Mouse (Mus musculus): Measurements from ENCODE around the gene Klhl2. TPM values are rescaled to one million over a fixed set of nuclear protein-coding genes. Genes with fewer than 3 reads are reported as not detected.

The Klhl2 gene
- polyA plus RNA-seq, 1 experiment from 2014 or later: 6.7 TPM

- Histone ChIP-seq H3K9ac (replicated peaks; ENCODE audit: low read length) (no peak overlapping the region), H3K9me3 (ENCODE audit: low read length) (no peaks in the 10 kb centered on the region), H3K4me1 (ENCODE audit: insufficient read depth, low read length) (peaks cover 39% of the 10 kb centered on the region), H3K4me2 (replicated peaks; ENCODE audit: low read depth, low read length) (peak overlapping the region; percentile 82), H3K27me3 (ENCODE audit: insufficient read depth, low read length) (no peaks in the 10 kb centered on the region), H3K4me3 (ENCODE audit: low read length) (no peak overlapping the region), H3K36me3 (ENCODE audit: insufficient read depth, low read length) (no peaks in the 10 kb centered on the region), H3K27ac (ENCODE audit: low read length) (no peak overlapping the region)
- ATAC-seq (ENCODE audit: low FRiP score, low TSS enrichment): no peak
- WGBS: 16% methylated on average over 2 of the region's 2 CpGs
These were observed 2.2 kb downstream of the Klhl2 start for GRCm38 (mm10) chr8:64847650-64848049.

GRCm38 (mm10) chr8:64847241-64847640 lies 2.6 kb downstream of the Klhl2 start:
- no peak overlapping the region for H3K9ac ChIP-seq (replicated peaks; ENCODE audit: low read length)
- 64% methylated on average over 2 of the region's 2 CpGs for WGBS
- no peak overlapping the region for H3K4me3 ChIP-seq (ENCODE audit: low read length)
- no peak for ATAC-seq (ENCODE audit: low FRiP score, low TSS enrichment)
- no peaks in the 10 kb centered on the region for H3K27me3 ChIP-seq (ENCODE audit: insufficient read depth, low read length)
- no peak overlapping the region for H3K27ac ChIP-seq (ENCODE audit: low read length)
- no peak overlapping the region for H3K4me2 ChIP-seq (replicated peaks; ENCODE audit: low read depth, low read length)
- H3K36me3 ChIP-seq (ENCODE audit: insufficient read depth, low read length): no peaks in the 10 kb centered on the region
- no peaks in the 10 kb centered on the region for H3K9me3 ChIP-seq (ENCODE audit: low read length)
- peaks cover 39% of the 10 kb centered on the region for H3K4me1 ChIP-seq (ENCODE audit: insufficient read depth, low read length)

GRCm38 (mm10) chr8:64845314-64845713 lies 4.5 kb downstream of the Klhl2 start:
- no peak for ATAC-seq (ENCODE audit: low FRiP score, low TSS enrichment)
- H3K4me2 ChIP-seq (replicated peaks; ENCODE audit: low read depth, low read length): no peak overlapping the region
- WGBS: 79% methylated on average over 7 of the region's 7 CpGs
- H3K9ac ChIP-seq (replicated peaks; ENCODE audit: low read length): no peak overlapping the region
- H3K9me3 ChIP-seq (ENCODE audit: low read length): no peaks in the 10 kb centered on the region
- no peak overlapping the region for H3K4me3 ChIP-seq (ENCODE audit: low read length)
- H3K36me3 ChIP-seq (ENCODE audit: insufficient read depth, low read length): no peaks in the 10 kb centered on the region
- H3K27me3 ChIP-seq (ENCODE audit: insufficient read depth, low read length): no peaks in the 10 kb centered on the region
- peaks cover 39% of the 10 kb centered on the region for H3K4me1 ChIP-seq (ENCODE audit: insufficient read depth, low read length)
- no peak overlapping the region for H3K27ac ChIP-seq (ENCODE audit: low read length)

DNA sequence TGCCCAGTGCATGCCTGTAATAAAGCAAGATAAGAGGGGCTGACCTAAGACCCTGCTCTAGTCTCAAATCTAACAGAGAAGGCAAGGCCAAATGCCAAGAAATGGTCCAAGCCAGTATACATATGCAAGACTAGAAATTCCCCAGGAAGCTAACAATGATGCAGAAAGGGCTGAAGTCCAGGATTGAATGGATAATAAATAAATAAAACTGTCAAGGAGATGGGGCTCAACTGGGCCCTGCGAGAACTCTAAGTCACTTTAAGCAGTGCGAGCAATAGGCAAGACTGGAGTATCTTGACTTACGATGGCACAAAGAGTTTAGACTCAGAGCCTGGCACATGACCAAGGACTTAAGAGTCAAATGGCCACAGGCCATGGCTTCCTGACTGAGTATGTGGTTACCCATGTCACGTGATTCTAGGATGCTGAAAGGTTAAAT lies 5.8 kb downstream of the Klhl2 start:
- Histone ChIP-seq H3K27ac (ENCODE audit: low read length) (no peak overlapping the region), H3K36me3 (ENCODE audit: insufficient read depth, low read length) (no peaks in the 10 kb centered on the region), H3K27me3 (ENCODE audit: insufficient read depth, low read length) (no peaks in the 10 kb centered on the region), H3K4me2 (replicated peaks; ENCODE audit: low read depth, low read length) (no peak overlapping the region), H3K9ac (replicated peaks; ENCODE audit: low read length) (no peak overlapping the region), H3K9me3 (ENCODE audit: low read length) (no peaks in the 10 kb centered on the region), H3K4me3 (ENCODE audit: low read length) (no peak overlapping the region), H3K4me1 (ENCODE audit: insufficient read depth, low read length) (peaks cover 38% of the 10 kb centered on the region)
- peak; percentile 47 for ATAC-seq (ENCODE audit: low FRiP score, low TSS enrichment)
- 55% methylated on average over 4 of the region's 4 CpGs for WGBS

DNA sequence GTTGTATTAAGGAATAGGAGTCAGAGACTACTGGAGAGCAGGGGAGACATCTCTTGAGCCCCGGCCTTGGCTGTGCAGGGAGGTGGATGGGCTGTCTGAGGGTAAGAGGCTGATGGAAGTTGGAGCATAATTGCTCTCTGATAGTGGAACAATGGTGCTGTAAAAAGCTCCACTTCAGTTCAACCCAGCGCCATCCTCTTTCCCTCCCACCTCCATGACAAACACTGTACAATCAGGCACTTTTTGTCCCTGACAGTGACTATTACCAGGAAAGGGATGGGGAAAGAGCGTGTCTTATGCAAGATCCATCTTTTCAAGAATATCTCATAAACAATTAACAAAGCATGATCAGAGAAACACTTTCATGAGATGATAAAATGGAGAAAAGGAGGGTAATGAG lies 6.6 kb downstream of the Klhl2 start:
- 75% methylated on average over 3 of the region's 3 CpGs for WGBS

DNA sequence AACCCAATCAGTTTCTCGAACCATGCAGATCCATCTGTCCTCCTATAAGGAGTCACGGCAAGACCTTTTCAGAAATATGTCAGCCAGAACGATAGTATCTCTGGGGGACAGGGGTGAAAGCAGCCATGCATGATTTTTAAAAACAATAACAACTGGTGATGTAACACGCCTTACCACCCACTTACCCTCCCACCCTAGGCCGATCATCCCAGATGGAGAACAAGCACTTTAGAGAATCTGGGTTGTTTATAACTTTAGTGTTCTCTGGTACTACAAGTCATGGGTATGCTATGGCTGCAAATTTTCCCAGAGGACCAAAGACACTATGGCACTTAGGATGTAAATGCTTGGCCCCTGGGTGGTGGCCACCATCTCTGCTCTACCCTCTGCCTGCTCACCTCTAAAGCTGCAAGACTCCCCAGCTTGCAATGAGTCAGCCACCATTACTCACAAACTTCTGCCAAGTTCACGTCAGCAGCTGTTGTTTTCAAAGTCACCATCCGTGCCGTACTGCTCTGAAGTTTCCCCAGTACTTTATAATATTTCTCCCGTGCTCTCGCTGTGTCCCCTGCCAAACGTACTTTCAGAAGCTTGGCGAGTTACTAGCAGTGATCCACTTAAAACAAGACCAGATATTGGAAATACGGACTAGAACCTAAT lies 7.9 kb downstream of the Klhl2 start:
- WGBS: 64% methylated on average over 13 of the region's 13 CpGs
- Histone ChIP-seq H3K27ac (ENCODE audit: low read length) (no peak overlapping the region), H3K36me3 (ENCODE audit: insufficient read depth, low read length) (no peaks in the 10 kb centered on the region), H3K4me1 (ENCODE audit: insufficient read depth, low read length) (peaks cover 30% of the 10 kb centered on the region), H3K9ac (replicated peaks; ENCODE audit: low read length) (no peak overlapping the region), H3K4me2 (replicated peaks; ENCODE audit: low read depth, low read length) (no peak overlapping the region), H3K4me3 (ENCODE audit: low read length) (no peak overlapping the region), H3K27me3 (ENCODE audit: insufficient read depth, low read length) (no peaks in the 10 kb centered on the region), H3K9me3 (ENCODE audit: low read length) (no peaks in the 10 kb centered on the region)
- ATAC-seq (ENCODE audit: low FRiP score, low TSS enrichment): no peak

More for the DNA sequence above, 6.6 kb downstream of the Klhl2 start:
- ATAC-seq (ENCODE audit: low FRiP score, low TSS enrichment): no peak
- Histone ChIP-seq H3K4me3 (ENCODE audit: low read length) (no peak overlapping the region), H3K4me1 (ENCODE audit: insufficient read depth, low read length) (peaks cover 29% of the 10 kb centered on the region), H3K4me2 (replicated peaks; ENCODE audit: low read depth, low read length) (no peak overlapping the region), H3K9ac (replicated peaks; ENCODE audit: low read length) (no peak overlapping the region), H3K27ac (ENCODE audit: low read length) (no peak overlapping the region), H3K36me3 (ENCODE audit: insufficient read depth, low read length) (no peaks in the 10 kb centered on the region), H3K9me3 (ENCODE audit: low read length) (no peaks in the 10 kb centered on the region), H3K27me3 (ENCODE audit: insufficient read depth, low read length) (no peaks in the 10 kb centered on the region)

- H3K9ac ChIP-seq (replicated peaks; ENCODE audit: low read length): no peak overlapping the region
- WGBS: 88% methylated on average over 6 of the region's 6 CpGs
- no peak overlapping the region for H3K27ac ChIP-seq (ENCODE audit: low read length)
- no peaks in the 10 kb centered on the region for H3K9me3 ChIP-seq (ENCODE audit: low read length)
- H3K36me3 ChIP-seq (ENCODE audit: insufficient read depth, low read length): no peaks in the 10 kb centered on the region
- no peaks in the 10 kb centered on the region for H3K27me3 ChIP-seq (ENCODE audit: insufficient read depth, low read length)
- peaks cover 35% of the 10 kb centered on the region for H3K4me1 ChIP-seq (ENCODE audit: insufficient read depth, low read length)
- ATAC-seq (ENCODE audit: low FRiP score, low TSS enrichment): no peak
- no peak overlapping the region for H3K4me3 ChIP-seq (ENCODE audit: low read length)
- H3K4me2 ChIP-seq (replicated peaks; ENCODE audit: low read depth, low read length): no peak overlapping the region
These were observed 10.2 kb downstream of the Klhl2 start for GRCm38 (mm10) chr8:64839628-64840027.

- Histone ChIP-seq H3K36me3 (ENCODE audit: insufficient read depth, low read length) (no peaks in the 10 kb centered on the region), H3K4me2 (replicated peaks; ENCODE audit: low read depth, low read length) (no peak overlapping the region), H3K4me3 (ENCODE audit: low read length) (no peak overlapping the region), H3K4me1 (ENCODE audit: insufficient read depth, low read length) (peaks cover 33% of the 10 kb centered on the region), H3K9me3 (ENCODE audit: low read length) (no peaks in the 10 kb centered on the region), H3K27me3 (ENCODE audit: insufficient read depth, low read length) (no peaks in the 10 kb centered on the region), H3K27ac (ENCODE audit: low read length) (no peak overlapping the region), H3K9ac (replicated peaks; ENCODE audit: low read length) (no peak overlapping the region)
- no peak for ATAC-seq (ENCODE audit: low FRiP score, low TSS enrichment)
- WGBS: 57% methylated on average over 6 of the region's 6 CpGs
These were observed 14.2 kb downstream of the Klhl2 start for GRCm38 (mm10) chr8:64835475-64836122.

DNA sequence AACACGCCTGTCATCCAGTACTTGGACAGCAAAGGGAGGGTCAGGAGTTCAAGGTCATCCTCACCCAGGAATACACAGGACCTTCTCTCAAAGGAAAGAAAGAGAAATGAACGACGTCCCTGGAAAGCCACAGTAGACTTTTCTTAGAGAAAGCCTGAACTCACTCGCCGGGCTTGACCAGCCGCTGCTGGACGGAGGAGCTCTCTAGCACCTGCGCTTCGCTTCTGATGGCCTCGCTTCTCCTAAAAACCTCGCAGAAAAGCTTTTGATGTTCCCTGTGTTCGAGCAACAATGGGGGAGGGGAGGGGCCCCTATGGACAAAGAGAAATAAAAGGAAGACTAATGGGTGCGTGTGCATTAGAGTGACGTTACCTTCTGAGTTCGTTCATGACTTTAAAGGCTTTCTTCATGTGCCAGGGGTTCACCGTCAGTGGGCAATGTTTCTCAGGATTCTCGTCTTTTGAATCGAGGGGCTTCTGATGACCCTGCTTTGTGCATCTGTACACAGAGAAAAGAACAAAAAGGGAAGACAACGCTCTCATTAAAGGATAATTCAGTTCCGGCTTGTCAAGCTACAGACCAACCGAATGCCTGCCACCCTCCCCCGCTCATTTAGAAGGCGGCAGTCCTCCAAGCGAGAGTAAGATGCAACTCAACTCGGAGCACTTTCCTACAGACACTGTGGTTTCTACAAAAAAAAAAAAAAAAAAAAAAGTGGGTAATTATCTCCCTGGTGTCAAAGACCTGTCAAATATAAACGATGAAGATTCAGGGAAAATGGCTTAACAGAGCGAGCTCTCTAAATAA lies 15.5 kb downstream of the Klhl2 start:
- Histone ChIP-seq H3K4me1 (ENCODE audit: insufficient read depth, low read length) (peaks cover 33% of the 10 kb centered on the region), H3K27ac (ENCODE audit: low read length) (no peak overlapping the region), H3K9ac (replicated peaks; ENCODE audit: low read length) (no peak overlapping the region), H3K4me2 (replicated peaks; ENCODE audit: low read depth, low read length) (0 out of 2 replicates have a peak overlapping the region, but pooled peaks have one; percentile 9), H3K27me3 (ENCODE audit: insufficient read depth, low read length) (no peaks in the 10 kb centered on the region), H3K4me3 (ENCODE audit: low read length) (no peak overlapping the region), H3K36me3 (ENCODE audit: insufficient read depth, low read length) (peaks cover 4% of the 10 kb centered on the region; the same call in 1 of the 2 replicates), H3K9me3 (ENCODE audit: low read length) (no peaks in the 10 kb centered on the region)
- 44% methylated on average over 27 of the region's 27 CpGs for WGBS
- ATAC-seq (ENCODE audit: low FRiP score, low TSS enrichment): no peak

All from kidney, embryonic 16.5 days (tissue).